Mouse (Mus musculus) neural tube, embryonic 12.5 days (tissue): ENCODE results near the gene Tnnc1. TPM values are rescaled to one million over a fixed set of nuclear protein-coding genes. Genes with fewer than 3 reads are reported as not detected.
A peak's percentile ranks its signal among the peaks of the same experiment; 100 is the strongest.

Source experiments
- ATAC-seq: fragments of 200-750 bp; cut with Nextera tagmentation; 2 replicates; pipeline ENCODE4 v1.8.0; 2017; ENCODE audit warnings: low read depth, mild to moderate bottlenecking, moderate TSS enrichment, moderate library complexity; ENCODE audit not compliant: low FRiP score
- H3K27ac ChIP-seq: fragments of 300-500 bp; sonication (generic); 2 replicates; pipeline ENCODE4 v1.5.1; 2016
- H3K27me3 ChIP-seq: fragments of 300-500 bp; sonication (generic); replicated peaks from 2 replicates; pipeline ENCODE4 v1.6.1; 2016; ENCODE audit warnings: mild to moderate bottlenecking
- H3K36me3 ChIP-seq: fragments of 300-500 bp; sonication (generic); 2 replicates; pipeline ENCODE4 v1.6.1; 2016; ENCODE audit warnings: mild to moderate bottlenecking
- H3K4me1 ChIP-seq: fragments of 300-500 bp; sonication (generic); 2 replicates; pipeline ENCODE4 v1.6.1; 2016
- H3K4me2 ChIP-seq: fragments of 300-500 bp; sonication (generic); replicated peaks from 2 replicates; pipeline ENCODE4 v1.6.1; 2016; ENCODE audit warnings: mild to moderate bottlenecking
- H3K4me3 ChIP-seq: fragments of 300-500 bp; sonication (generic); 2 replicates; pipeline ENCODE4 v1.5.1; 2016
- H3K9ac ChIP-seq: fragments of 300-500 bp; sonication (generic); 2 replicates; pipeline ENCODE4 v1.6.1; 2016; ENCODE audit warnings: mild to moderate bottlenecking
- H3K9me3 ChIP-seq: fragments of 300-500 bp; sonication (generic); 2 replicates; pipeline ENCODE4 v1.6.1; 2016; ENCODE audit warnings: mild to moderate bottlenecking
- WGBS: fragments of 180-500 bp; shearing (Covaris S2); methylation state at CpG from one replicate; pipeline ENCODE4 v1.1.7; 2016; 5-methylcytosine and 5-hydroxymethylcytosine counted together
- polyA plus RNA-seq: library from polyadenylated mRNA; unstranded; fragments of >200 nt; fragmentation: Nextera tagmentation; extraction: Ambion mirVana; gene quantifications from 2 replicates; pipeline ENCODE4 v1.2.1, GENCODE M21; 2016

The Tnnc1 gene
- polyA plus RNA-seq, 1 experiment from 2014 or later, result 44.2 TPM

- Histone ChIP-seq H3K9me3 (no peaks in the 10 kb centered on the region), H3K9ac (no peak within 1 kb of the TSS), H3K27ac (no peak within 1 kb of the TSS), H3K36me3 (no peaks in the 10 kb centered on the region), H3K4me2 (peak within 1 kb of the TSS; percentile 38), H3K27me3 (no peaks in the 10 kb centered on the region), H3K4me1 (peaks cover 17% of the 10 kb centered on the region), H3K4me3 (no peak within 1 kb of the TSS; the same call in 1 of the 2 replicates)
- peak; percentile 65 for ATAC-seq
- WGBS, result 13% methylated on average over 11 of the region's 11 CpGs
Observed at GRCm38 (mm10) chr14:31217666-31218065, 9.6 kb downstream of the Tnnc1 start, which contains the start of gene Sema3g. Sema3g (plus strand) TSS chr14:31217860.

- no peak overlapping the region for H3K4me3 ChIP-seq
- 78% methylated on average over 4 of the region's 4 CpGs for WGBS
- no peak overlapping the region for H3K4me2 ChIP-seq
Observed at GRCm38 (mm10) chr14:31226978-31227377, 18.9 kb downstream of the Tnnc1 start.

DNA sequence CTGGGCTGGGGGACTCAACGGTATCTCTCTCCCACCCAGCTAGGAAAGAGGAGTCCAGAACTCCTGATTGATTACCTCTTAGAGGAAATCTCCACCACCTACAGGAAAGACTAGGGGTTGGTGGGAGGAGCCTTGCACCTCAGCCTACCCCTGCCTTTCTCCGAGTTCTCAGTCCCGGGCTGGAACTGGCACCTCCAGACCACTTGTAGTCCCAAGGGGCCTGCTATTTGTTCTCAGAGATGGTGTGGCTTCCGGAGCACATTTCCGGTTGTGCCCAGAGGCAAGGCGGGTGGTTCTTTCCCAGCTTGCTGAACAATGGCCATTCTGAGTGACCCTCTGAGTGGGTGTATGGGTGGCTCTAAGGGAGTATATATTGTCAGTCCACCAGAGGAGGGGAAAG is 20.1 kb downstream of the Tnnc1 start:
- no peak overlapping the region for H3K9ac ChIP-seq
- H3K4me3 ChIP-seq, result no peak overlapping the region
- no peak overlapping the region for H3K27ac ChIP-seq
- H3K4me1 ChIP-seq, result peaks cover 3% of the 10 kb centered on the region; the same call in 1 of the 2 replicates
- no peaks in the 10 kb centered on the region for H3K27me3 ChIP-seq
- 65% methylated on average over 6 of the region's 6 CpGs for WGBS
- ATAC-seq, result no peak
- no peak overlapping the region for H3K4me2 ChIP-seq
- H3K36me3 ChIP-seq, result no peaks in the 10 kb centered on the region
- no peaks in the 10 kb centered on the region for H3K9me3 ChIP-seq

More at GRCm38 (mm10) chr14:31226978-31227377, 18.9 kb downstream of the Tnnc1 start:
- no peak overlapping the region for H3K27ac ChIP-seq
- H3K27me3 ChIP-seq, result no peaks in the 10 kb centered on the region
- H3K4me1 ChIP-seq, result peaks cover 3% of the 10 kb centered on the region; the same call in 1 of the 2 replicates
- no peaks in the 10 kb centered on the region for H3K36me3 ChIP-seq
- no peak overlapping the region for H3K9ac ChIP-seq
- ATAC-seq, result no peak
- H3K9me3 ChIP-seq, result no peaks in the 10 kb centered on the region

- no peak for ATAC-seq
- 72% methylated on average over 8 of the region's 8 CpGs for WGBS
- Histone ChIP-seq H3K9me3 (no peaks in the 10 kb centered on the region), H3K4me3 (no peak overlapping the region), H3K36me3 (no peaks in the 10 kb centered on the region), H3K27ac (no peak overlapping the region), H3K4me1 (peaks cover 3% of the 10 kb centered on the region), H3K9ac (no peak overlapping the region), H3K27me3 (no peaks in the 10 kb centered on the region), H3K4me2 (no peak overlapping the region)
Observed at GRCm38 (mm10) chr14:31230442-31230841, 22.3 kb downstream of the Tnnc1 start.

DNA sequence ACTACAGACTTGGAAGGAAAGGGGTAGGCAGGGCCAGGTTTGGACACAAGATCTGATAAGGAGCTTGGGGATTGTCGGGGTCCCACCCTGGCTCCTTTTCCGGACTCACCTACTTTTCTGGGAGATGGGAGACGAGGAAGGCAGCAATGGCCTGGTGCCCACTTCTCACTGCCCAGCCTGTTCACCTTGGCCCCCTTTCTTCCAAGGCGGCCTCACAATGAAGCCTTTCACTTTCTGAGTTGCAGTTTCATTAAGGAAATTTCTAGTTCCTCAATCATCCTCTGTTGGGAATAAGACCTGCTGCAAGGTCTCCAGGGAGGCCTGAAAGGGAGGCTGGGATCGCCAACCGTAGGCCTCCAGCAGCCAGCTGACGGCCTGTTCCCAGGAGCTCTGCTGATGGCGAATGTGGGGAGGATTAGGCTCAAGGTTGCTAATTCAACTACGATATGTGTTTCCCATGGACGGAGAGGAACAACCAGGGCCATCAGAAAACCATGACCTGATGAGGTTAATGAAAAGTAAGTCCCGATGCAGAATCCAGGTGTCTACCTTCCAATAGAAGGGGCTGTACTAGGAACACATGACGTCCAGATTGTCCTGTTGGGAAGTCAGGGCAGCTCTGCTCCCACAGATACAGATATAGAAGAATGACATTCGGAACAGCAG is 24.4 kb downstream of the Tnnc1 start:
- WGBS, result 85% methylated on average over 13 of the region's 13 CpGs
- ATAC-seq, result no peak

GRCm38 (mm10) chr14:31233070-31233995 is 25.2 kb downstream of the Tnnc1 start:
- Histone ChIP-seq H3K9me3 (no peaks in the 10 kb centered on the region), H3K36me3 (no peaks in the 10 kb centered on the region; the same call in 1 of the 2 replicates), H3K9ac (no peak overlapping the region), H3K27ac (no peak overlapping the region), H3K4me3 (no peak overlapping the region), H3K27me3 (no peaks in the 10 kb centered on the region), H3K4me2 (no peak overlapping the region), H3K4me1 (peaks cover 3% of the 10 kb centered on the region; the same call in 1 of the 2 replicates)
- 0 out of 2 replicates have a peak, but pooled peaks have one; percentile 7 for ATAC-seq
- WGBS, result 85% methylated on average over 14 of the region's 14 CpGs

More for the DNA sequence above, 24.4 kb downstream of the Tnnc1 start:
- Histone ChIP-seq H3K27me3 (no peaks in the 10 kb centered on the region), H3K36me3 (no peaks in the 10 kb centered on the region), H3K9ac (no peak overlapping the region), H3K4me1 (peaks cover 3% of the 10 kb centered on the region), H3K4me3 (no peak overlapping the region), H3K4me2 (no peak overlapping the region), H3K27ac (no peak overlapping the region), H3K9me3 (no peaks in the 10 kb centered on the region)

DNA sequence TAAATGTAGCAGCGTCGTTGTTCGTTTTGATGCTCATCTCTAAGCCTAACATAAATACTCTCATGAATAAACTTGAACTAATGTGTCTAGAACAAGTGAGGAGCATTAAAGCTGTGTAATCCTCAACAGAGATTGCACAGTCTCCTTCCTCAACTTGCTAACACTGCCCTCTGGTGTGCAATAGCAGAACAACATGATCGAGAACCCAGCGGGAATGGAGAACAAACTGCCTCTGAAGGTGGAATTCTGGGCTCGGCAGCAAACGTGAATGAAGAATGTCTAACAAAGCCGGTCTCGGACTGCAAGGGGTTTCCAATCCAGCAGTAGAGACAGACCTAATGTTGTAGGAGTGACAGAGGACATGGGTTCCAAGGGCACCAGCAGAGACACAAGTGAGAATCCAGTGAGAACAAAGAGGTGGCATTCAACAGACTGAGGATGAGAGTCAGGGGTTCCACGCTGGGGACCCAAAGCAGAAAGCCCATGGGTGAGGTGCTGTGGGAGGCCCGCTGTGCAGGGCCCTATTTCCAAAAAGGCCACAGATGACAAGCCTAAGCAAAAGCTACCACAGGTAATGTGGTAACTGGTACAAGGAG is 26.0 kb downstream of the Tnnc1 start:
- Histone ChIP-seq H3K4me1 (peaks cover 3% of the 10 kb centered on the region; the same call in 1 of the 2 replicates), H3K36me3 (no peaks in the 10 kb centered on the region; the same call in 1 of the 2 replicates), H3K27me3 (no peaks in the 10 kb centered on the region), H3K4me3 (no peak overlapping the region), H3K9me3 (no peaks in the 10 kb centered on the region), H3K27ac (no peak overlapping the region), H3K9ac (no peak overlapping the region), H3K4me2 (0 out of 2 replicates have a peak overlapping the region, but pooled peaks have one; percentile 14)
- ATAC-seq, result peak; percentile 41; the same call in 1 of the 2 replicates
- 21% methylated on average over 11 of the region's 11 CpGs for WGBS

GRCm38 (mm10) chr14:31237101-31237882 is 29.2 kb downstream of the Tnnc1 start:
- Histone ChIP-seq H3K27me3 (no peaks in the 10 kb centered on the region), H3K4me1 (no peaks in the 10 kb centered on the region; the same call in 1 of the 2 replicates), H3K9me3 (no peaks in the 10 kb centered on the region), H3K36me3 (no peaks in the 10 kb centered on the region; the same call in 1 of the 2 replicates), H3K4me2 (no peak overlapping the region), H3K4me3 (no peak overlapping the region), H3K27ac (no peak overlapping the region), H3K9ac (no peak overlapping the region)
- no peak for ATAC-seq
- WGBS, result 86% methylated on average over 7 of the region's 7 CpGs

DNA sequence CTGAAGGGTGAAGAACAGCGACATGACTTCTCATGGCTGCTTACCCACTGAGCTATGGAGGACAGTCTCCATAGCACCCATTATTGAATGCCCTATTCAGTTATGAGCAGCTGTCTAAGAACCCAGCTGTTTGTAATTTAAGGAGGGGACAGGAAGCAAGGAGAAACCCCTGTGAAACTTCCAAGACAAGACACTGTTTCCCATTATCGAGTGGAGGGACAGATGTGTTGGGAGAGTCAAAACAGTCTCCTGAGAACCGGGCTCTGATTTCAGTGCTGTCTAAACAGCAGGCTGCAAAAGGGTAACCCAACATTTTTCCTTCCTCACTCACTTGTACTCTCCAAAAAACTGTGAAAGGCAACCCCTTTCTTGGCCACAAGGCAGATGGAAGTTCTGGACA is 32.4 kb downstream of the Tnnc1 start:
- Histone ChIP-seq H3K9me3 (no peaks in the 10 kb centered on the region), H3K27ac (no peak overlapping the region), H3K4me3 (no peak overlapping the region), H3K9ac (no peak overlapping the region), H3K27me3 (no peaks in the 10 kb centered on the region), H3K36me3 (no peaks in the 10 kb centered on the region; the same call in 1 of the 2 replicates), H3K4me1 (no peaks in the 10 kb centered on the region), H3K4me2 (no peak overlapping the region)
- WGBS, result 73% methylated on average over 3 of the region's 3 CpGs
- no peak for ATAC-seq

- Histone ChIP-seq H3K36me3 (no peaks in the 10 kb centered on the region), H3K4me2 (no peak overlapping the region), H3K4me3 (no peak overlapping the region), H3K9ac (no peak overlapping the region), H3K4me1 (no peaks in the 10 kb centered on the region), H3K27me3 (no peaks in the 10 kb centered on the region), H3K9me3 (no peaks in the 10 kb centered on the region), H3K27ac (no peak overlapping the region)
- ATAC-seq, result no peak
- WGBS, result 86% methylated on average over 1 of the region's 1 CpGs
Observed at GRCm38 (mm10) chr14:31244777-31245176, 36.7 kb downstream of the Tnnc1 start.

- H3K27ac ChIP-seq, result no peak overlapping the region
- no peak overlapping the region for H3K4me2 ChIP-seq
- no peaks in the 10 kb centered on the region for H3K9me3 ChIP-seq
- H3K27me3 ChIP-seq, result no peaks in the 10 kb centered on the region
- no peak overlapping the region for H3K9ac ChIP-seq
- H3K4me1 ChIP-seq, result peaks cover 6% of the 10 kb centered on the region; the same call in 1 of the 2 replicates
- 92% methylated on average over 1 of the region's 1 CpGs for whole genome bisulfite sequencing
- no peak for ATAC-seq
- no peaks in the 10 kb centered on the region for H3K36me3 ChIP-seq
- no peak overlapping the region for H3K4me3 ChIP-seq
Observed at GRCm38 (mm10) chr14:31245946-31246345, 37.8 kb downstream of the Tnnc1 start.
